Mouse (Mus musculus) gastrocnemius, postnatal 10 days (tissue): ENCODE data around the gene Wdhd1. TPM values are rescaled to one million over a fixed set of nuclear protein-coding genes. Genes with fewer than 3 reads are reported as not detected.
"Not testable (repeated sequence)": the region's sequence is repeated elsewhere in the genome, so short reads cannot be mapped to it uniquely, and the experiment has no call there.

Experiments
- DNase-seq: peaks from one replicate; pipeline ENCODE4 v3.0.0; 2021; ENCODE audit warnings: mixed read lengths
- long read RNA-seq, 2 experiments: library from polyadenylated mRNA; stranded (forward); transcript quantifications; one replicate each; pipeline ENCODE4 v2.0.0; 2021
- total RNA-seq, 2 experiments: library from RNA; stranded (reverse); gene quantifications; 2 replicates each; pipeline ENCODE4 v1.2.3; 2021

The Wdhd1 gene
- 1 to 10 TPM; 3.4 to 5.9 TPM for total RNA-seq
- long read RNA-seq, experiment 1, full-length matches to known transcripts, result 3 of 3 reads
- long read RNA-seq, experiment 1, partial matches to known transcripts, result 0 of 3 reads
- long read RNA-seq, experiment 1, other reads (novel, unspliced or antisense), result 0 of 3 reads
- long read RNA-seq, experiment 2, full-length matches to known transcripts, result 2 of 3 reads
- long read RNA-seq, experiment 2, partial matches to known transcripts, result 1 of 3 reads
- long read RNA-seq, experiment 2, other reads (novel, unspliced or antisense), result 0 of 3 reads

DNA sequence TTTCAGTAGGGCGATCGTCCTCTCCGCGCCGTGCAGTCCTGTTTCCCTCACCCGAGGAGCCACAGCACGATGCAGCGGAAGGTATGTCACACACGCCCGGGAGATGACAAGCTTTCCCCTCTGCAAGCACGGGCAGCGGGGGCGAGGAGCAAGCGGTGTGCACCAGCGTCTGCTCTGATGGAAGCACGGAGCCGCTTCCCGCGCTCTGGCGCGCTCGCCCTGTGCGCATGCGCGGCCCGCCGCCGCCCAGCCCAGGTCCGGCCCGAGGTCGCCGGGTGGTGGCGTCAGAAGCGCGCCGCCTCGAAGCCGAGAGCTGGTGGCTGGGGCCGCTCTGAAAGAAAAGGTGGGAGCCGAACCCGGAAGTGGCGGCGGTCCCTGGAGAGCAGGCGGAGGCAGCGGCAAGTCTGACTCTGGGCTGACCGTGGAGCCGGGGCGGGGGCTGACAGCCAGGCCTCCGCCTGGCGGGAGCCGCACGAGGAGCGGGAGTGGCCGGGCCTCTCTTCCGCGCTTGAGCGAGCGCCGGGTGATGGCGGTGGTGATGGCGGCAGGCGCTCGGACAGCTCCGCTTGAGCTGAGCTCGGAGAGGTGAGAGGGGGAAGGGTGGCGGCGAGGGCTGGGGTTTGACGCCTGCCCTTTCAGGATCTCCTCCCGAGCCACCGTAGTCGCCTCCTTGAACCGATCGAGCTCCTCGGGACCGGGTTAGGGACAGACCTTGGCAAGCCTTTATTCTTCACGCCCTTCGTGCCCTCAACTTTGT, at the start of gene Wdhd1, which contains the start of gene Socs4:
Wdhd1 (minus strand) TSS at position 221 of the 757 bp plus-strand sequence.
Socs4 (plus strand) TSS at position 295 of the 757 bp plus-strand sequence.
- DNase-seq, result peak; percentile 94

DNA sequence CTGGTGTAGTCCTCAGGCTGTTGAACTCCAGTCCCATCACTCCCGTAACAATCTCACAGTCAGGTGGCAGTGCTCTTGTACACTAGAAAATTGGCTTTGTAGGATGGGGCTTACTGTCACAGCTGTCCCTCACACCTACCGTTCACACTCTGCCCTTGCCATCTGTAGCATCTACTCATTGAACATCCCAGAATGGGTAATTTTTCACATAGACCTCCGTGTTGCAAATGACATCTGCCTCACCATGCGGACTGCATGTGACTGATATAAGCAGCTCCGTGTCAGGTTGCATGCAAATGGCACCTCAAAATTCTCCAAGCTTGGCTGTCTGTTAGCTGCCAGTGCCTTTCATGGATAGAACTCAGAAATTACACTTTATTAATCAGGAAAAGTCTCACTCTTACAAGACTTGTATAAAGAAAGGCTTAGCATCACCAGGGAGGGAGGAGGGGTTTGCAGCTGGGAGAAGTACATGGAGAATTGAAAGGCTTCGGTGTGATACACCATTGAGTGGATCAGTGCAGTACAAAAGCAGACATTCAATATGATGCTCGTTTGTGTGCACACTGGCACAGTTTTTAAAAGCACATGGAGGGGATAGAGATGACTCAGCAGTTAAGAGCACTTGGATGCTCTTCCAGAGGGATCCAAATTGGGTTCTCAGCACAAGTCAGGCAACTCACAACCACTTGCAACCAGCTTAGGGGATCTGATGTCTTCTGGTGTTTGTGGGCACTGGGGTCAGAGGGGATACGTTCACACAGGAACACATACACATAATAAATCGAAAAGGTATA, 49.5 kb upstream of the Wdhd1 start:
- DNase-seq, result no peak

DNA sequence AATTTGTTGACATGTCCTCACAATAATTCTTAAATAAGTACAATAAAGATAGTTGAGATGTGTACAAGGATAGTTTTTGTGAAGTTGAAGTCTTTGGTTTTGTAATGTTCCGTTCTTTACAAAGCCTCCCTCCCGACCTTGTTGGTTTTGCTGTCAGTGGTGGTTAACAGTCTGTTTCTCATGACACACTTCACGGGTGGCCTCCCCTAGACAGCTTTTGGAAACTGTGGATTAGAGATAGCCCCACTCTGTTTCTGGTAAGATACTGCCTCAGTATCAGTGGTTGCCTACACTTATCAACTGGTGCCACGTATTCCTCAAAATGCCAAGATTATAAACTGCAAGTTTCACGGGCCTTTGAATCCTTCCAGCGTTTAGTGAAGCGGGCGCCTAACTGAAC, 44.9 kb upstream of the Wdhd1 start:
- not testable (repeated sequence) for DNase-seq

DNA sequence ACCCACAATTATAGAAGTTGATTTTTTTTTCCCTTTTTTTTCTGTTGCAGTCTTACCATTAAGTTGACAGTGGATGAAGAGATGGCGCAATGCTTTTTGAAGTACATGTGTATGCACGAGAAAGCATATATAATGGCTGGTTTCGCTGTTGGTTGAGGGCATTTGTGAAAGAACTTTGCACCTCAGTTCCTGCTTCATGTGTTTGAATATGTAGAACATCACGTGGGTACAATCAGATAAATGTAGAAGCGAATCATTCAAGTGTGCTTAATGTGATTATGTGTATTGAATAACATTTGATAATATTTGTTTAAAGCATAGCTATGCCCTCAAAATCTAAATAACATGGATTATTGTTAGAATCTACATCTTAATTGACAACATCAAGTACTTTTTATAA, 42.7 kb upstream of the Wdhd1 start:
- no peak for DNase-seq

DNA sequence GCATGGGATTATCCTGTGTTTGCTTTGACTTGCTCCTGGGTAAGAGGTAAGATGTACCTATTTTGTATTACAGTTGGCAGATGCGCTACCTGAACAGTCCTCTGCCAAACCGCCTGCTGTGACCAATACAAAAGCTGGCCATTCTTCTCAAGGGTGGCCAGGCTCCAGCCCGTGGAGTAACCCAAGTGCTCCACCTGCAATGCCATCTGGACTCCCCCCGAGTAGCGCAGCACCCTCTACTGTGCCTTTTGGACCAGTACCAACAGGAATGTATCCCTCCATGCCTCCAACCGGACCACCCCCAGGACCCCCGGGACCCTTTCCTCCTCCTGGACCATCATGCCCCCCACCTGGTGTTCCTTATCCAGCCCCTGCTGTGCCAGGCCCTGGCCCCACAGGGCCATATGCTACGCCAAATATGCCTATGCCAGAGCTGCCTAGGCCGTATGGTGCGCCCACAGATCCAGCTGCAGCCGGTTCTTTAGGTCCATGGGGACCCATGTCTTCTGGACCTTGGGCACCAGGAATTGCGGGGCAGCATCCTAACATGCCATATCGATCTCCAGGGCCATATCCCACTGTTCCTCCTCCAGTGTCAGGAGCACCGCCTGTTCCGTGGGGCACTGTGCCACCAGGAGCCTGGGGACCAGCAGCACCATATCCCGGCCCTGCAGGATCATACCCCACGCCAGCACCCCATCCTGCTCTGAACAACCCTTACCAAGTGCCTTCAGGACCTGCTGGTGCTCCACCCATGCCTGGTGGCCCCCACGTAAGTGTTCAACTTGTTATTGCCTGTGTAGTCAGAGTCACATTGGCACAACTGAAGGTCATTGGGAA, 33.9 kb upstream of the Wdhd1 start:
- DNase-seq, result no peak

DNA sequence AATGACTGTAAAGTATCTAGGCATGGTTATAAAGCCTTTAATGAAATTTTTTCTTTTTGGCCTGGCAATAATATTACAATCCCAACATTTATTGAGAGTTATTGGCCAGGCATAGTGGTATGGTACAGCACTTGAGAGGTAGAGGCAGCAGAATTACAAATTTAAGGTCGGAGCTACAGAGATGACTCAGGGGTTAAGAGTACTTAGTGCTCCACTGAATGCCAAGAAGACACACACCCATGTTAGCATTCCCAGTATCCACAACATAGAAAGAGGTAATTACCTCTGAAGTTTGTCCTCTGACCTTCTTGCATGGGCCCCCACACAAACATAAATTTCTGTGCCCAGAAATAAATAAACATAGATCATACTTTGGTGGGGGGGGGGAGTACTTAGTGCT, 32.4 kb upstream of the Wdhd1 start:
- DNase-seq, result no peak

DNA sequence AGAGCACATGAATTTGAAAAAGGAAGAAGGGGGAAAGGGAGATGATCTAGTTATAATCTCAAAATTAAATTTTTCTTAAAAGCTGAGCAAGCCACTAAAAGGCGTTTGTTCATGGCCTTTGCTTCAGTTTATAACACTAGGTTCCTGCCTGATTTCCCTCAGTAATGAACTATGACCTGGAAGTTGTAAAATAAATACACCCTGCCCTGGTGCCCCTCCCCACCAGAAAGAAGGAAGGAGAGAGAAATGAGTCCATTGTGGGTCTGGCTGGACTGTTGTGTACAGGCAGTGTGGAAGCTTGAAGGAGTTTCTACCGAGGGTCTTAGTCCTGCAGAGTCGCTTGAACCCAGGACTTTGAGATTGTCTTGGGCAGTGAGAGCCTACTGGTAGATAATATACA, 31.0 kb upstream of the Wdhd1 start:
- no peak for DNase-seq

DNA sequence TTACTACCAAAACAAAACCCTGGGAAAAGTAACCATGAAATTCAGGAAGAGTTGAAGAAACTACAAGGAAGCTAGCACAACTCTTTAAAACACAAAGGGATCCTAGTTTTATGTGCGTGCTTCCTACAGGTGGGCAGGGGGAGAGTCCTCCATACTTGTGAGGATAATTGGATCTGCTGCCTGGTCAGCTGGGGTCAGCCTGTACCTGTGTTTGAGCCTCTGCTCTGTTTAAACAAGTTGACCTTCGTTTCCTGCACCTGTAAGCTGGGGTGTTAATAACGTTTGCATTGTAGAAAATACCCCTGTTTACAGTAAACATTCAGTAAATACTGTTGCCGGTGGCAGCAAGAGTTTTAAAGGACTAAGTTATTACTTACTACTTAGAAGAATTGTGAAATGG, 29.3 kb upstream of the Wdhd1 start:
- no peak for DNase-seq

DNA sequence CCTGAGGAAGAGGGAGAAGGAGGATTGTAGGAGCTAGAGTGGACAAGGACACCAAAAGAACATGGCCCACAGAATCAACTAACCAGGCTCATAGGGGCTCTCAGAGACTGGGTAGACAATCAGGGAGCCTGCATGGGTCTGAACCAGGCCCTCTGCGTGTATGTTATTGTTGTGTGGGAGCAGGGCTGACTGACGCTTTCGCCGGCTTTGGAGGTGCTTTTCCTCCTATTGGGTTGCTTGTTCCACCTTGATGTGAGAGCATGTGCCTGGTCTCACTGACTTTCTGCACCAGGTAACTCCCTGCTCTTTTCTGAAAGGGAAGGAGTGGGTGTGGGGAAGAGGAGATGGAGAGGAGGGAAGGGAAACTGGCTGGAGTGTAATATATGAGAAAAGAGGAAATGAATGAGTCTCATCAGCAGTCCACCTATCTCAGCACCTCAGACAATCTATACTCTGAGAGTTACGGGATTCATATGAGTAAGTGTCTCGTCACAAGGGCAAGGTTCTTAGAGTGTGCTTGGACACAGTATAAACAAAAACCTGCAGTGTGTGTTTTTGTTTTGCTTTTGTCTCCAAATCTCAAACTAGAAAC, 28.3 kb upstream of the Wdhd1 start:
- DNase-seq, result no peak

DNA sequence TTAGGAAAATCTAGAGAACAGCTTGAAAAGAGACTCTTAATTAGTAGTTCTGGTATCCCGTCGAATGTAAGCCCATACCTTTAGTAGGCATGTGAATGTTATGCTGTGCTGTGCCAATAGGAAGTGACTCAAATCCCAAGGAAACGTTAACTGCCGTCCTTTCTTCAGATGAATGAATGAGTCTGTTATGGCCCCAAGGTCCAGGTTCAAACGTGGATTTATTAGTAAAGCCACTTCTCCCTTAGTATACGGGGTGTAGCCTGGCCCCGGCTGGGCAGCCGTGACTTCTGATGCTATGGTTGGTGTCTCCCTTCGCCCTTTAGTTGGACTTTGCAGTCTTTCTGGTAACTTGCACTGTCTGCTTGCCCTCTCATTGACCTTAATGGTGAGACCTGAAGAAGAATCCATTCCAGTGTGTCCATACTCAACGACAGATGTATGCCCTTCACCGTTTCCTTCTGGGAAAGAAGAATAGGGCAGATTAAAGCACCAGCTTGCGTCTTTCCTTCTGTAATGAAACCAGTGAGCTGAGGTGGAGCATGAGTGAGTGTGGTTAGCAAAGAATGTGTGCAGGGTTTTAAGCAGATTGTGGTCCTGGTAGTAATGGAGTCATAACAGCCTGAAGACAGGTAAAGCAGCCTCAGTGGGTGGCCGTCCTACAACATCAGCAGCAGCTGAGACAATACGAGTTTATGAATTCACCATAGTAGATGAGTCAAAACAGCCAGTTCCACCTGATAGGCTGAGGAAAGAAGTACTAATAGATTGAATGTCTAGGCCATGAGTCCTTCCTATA, 26.4 kb upstream of the Wdhd1 start:
- no peak for DNase-seq

DNA sequence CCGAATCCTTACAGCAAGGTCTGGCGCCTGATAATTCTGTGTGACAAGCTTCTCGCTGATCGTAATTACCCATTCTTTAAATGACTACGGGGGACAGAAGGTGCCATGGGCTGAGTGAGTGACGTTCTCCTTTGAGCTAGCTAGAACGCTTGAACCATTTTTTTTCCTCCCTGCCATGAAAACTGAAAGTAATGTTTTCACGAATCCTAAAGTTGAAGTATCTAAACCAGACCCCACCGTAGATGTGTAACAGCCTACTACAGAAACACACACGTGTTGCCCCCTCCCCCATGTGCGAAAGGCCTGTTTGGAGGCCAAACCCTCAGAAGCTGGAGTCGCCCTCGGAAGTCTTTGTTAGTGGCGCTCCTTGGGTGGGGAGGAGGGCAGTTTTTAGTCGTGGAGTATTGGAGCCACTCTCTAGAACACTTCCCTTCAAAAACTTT, 22.2 kb upstream of the Wdhd1 start:
- DNase-seq, result peak; percentile 11

DNA sequence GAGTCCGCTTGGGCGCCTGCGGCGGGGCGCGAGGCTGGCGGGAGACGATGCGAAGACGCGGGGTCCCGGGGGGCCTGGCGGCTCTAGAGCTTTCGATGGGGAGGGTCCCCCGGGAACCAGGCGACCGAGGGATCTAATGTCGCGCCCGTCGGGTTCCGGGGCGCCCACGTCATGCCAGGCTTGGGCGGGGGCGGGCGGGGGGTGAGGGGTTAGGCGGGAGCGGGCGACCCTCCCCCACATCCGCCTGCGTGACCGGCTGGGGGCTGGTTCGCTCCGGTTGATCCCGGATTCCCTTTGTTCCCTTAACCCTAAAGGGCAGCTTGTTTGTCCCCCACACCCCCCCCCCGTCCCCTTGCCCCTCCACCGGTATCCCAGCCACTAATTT, 21.7 kb upstream of the Wdhd1 start:
- no peak for DNase-seq

DNA sequence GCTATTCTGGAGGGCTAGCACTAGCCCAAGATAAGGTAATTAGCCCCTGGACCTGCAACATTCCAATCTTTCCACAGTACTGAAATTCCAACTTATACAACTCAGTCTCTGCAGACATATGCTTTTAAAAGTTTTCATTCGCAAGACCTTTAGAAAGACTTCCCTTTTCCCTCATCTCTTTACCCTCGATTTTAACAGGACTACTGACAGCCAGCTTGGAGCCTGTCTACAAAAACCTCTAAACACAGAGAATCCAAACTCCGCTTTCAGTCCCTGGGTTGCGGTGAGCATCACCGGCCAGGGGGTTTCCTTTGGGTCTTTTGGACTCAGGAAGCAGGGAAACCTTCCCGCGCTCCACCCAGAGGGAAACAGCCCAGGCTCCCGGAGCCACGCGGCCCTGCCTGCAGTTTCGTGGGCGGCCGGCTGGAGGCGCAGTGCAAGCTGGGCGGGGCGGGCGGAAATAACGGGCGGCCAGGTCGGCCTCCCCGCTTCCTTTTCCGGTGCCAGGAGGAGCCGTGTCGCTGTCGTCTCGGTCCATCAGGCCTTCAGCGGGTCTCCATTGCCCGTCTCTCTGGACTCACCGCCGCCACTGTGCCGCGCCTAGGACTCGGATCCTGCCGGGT, 21.2 kb upstream of the Wdhd1 start, which contains the start of gene Mapk1ip1l:
Mapk1ip1l (plus strand) TSS at position 482 of the 623 bp plus-strand sequence.
- peak; percentile 94 for DNase-seq

DNA sequence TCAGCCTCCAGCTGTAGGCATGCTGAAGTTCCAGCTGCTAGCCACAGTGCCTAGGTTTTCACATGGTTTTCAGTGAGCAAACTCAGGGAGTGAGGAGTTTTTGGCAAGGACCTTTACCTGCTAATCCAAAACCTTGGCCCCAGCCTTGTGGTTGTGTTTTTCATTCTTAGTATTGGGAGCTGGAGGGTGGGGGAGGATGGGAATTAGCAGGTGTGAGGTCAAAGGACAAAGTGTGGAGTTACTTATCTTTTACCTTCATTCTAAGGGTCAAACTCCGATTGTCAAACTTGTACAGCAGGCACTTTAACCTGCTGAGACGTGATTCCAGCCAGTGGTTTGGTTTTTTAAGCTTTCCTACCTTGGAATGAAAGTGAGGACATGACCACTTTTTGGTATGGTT, 19.6 kb upstream of the Wdhd1 start:
- DNase-seq, result no peak

DNA sequence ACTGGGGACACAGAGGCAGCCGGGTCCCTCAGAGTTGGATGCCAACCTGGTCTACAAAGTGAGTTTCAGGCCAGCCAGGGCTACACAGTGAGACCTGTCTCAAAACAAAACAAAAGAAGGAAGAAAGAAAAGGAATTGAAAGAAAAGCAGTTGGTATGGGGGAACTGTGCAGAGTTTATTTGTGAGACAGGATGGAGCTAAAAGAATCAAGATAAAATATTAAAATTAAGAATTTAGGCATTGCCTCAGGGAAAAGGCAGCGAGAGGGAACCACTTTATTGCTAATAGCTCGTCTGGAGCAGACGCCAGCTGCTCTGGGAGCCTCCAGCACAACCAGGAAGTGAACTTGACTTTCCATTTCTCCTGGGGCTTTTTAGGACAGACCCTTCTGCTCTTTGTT, 17.5 kb upstream of the Wdhd1 start:
- DNase-seq, result no peak

DNA sequence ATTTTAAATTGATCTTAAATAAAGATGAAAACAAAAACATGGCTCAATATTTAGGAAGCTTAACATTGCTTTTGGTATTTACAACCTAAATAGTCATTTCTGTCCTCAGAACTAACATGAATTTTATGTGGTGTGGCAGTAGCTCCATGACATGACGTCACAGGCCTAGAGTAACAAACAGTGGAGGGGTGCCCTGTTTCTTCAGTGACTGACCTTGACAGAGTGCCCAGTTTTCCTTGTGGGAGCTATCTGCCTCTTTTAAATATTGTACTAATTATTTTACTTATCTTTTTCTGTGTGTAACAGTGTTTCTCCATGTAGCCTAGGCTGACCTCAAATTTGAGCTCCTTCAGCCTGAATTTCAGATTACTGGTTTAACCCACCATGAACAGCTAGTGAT, 15.1 kb upstream of the Wdhd1 start:
- DNase-seq, result no peak

DNA sequence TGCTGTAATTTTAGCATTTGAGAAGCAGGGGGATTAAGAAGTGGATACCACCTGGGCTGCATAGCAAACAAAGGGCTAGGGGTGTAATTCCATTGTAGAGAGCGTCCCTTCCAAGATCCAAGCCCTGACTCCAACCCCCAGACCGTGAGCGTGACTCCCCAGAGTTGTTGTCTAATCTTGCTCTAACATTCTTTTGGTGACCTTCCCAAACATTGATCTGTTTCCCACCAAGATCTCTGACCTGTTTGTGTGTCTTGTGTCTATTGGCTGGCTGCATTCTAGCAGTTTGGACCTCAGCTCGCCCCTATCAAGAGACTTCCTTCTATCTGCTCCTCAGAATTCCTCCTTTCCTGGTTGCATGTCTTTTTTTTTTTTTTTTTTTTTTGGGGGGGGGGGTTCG, 10.4 kb upstream of the Wdhd1 start:
- DNase-seq, result no peak

DNA sequence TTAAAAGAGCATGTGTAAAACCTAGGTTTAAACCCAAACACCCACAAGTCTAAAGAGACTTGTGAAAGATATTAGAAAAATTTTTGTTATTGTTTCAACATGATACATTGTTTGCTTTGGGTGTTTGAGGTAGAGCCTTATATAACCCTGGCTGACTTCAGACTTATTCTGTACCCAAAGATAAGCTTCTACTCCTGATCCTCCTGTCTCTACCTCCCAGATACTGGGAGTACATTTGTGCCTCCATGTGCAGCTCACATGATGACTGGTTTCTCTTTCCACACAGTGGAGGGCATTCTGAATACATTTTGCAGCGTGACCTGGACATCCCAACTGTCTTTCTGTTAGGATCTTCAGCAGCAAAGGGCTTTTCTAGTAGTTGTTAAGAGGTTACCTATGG, 9.6 kb upstream of the Wdhd1 start:
- no peak for DNase-seq

DNA sequence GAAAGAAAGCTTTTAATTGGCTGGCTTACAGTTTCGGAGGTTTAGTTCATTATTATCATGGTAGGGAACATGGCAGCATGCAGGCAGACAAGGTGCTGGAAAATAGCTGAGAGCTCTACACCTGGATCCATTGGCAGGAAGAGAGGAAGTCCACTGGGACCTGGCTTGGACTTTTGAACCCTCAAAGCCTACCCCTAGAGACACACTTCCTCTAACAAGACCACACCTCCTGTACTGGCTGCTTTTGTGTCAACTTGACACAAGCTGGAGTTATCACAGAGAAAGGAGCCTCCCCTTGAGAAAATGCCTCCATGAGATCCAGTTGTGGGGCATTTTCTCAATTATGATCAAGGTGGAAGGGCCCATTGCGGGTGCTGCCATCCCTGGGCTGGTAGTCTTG, 8.6 kb upstream of the Wdhd1 start:
- DNase-seq, result no peak

DNA sequence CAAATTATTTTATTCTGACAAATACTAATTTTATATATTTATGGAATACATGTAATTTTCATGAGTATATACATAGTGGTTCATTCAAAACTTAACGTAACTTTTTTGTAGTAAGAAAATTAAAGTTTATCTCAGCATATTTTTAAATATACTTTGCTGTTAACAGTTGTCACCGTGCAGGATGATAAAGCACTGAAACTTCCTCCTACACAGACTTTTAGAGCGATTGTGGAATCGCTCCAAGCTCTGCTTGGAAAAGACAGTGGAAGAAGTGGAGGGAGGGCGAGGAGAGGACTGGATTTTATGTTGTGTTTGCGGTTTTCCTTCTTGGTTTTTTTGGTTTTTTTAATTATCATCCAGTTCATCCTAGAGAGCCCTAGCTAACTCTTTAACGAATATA, 6.9 kb upstream of the Wdhd1 start:
- DNase-seq, result no peak
